Mouse (Mus musculus) ES-CJ7 (cell line): Measurements from ENCODE around the gene Armc2.

Experiments
- DNase-seq: peaks from one replicate; pipeline ENCODE4 v3.0.0; 2011; ENCODE audit warnings: low read depth, low spot score

Gene Armc2

GRCm38 (mm10) chr10:42021536-42021935, 3.3 kb upstream of the Armc2 start:
- no peak for DNase-seq

GRCm38 (mm10) chr10:42014086-42014485, 4.2 kb downstream of the Armc2 start:
- no peak for DNase-seq

GRCm38 (mm10) chr10:42010761-42011435, 7.3 kb downstream of the Armc2 start:
- no peak for DNase-seq

GRCm38 (mm10) chr10:42005259-42005658, 13.0 kb downstream of the Armc2 start:
- no peak for DNase-seq

GRCm38 (mm10) chr10:42004690-42005089, 13.6 kb downstream of the Armc2 start:
- DNase-seq = no peak

GRCm38 (mm10) chr10:42004056-42004455, 14.2 kb downstream of the Armc2 start:
- DNase-seq = no peak

GRCm38 (mm10) chr10:42003576-42003975, 14.7 kb downstream of the Armc2 start:
- DNase-seq = no peak

- no peak for DNase-seq
Measured at GRCm38 (mm10) chr10:42002436-42002835, 15.8 kb downstream of the Armc2 start.

GRCm38 (mm10) chr10:42001260-42001659, 17.0 kb downstream of the Armc2 start:
- no peak for DNase-seq

GRCm38 (mm10) chr10:41997691-41998178, 20.5 kb downstream of the Armc2 start:
- DNase-seq = peak; percentile 97

GRCm38 (mm10) chr10:41996157-41996556, 22.1 kb downstream of the Armc2 start:
- peak; percentile 48 for DNase-seq

GRCm38 (mm10) chr10:41995051-41995450, 23.2 kb downstream of the Armc2 start:
- DNase-seq = no peak

- no peak for DNase-seq
Measured at GRCm38 (mm10) chr10:41994578-41994977, 23.7 kb downstream of the Armc2 start.

GRCm38 (mm10) chr10:41992059-41992440, 26.2 kb downstream of the Armc2 start:
- DNase-seq = no peak

GRCm38 (mm10) chr10:41991364-41992058, 26.7 kb downstream of the Armc2 start:
- DNase-seq = peak; percentile 37

- no peak for DNase-seq
Measured at GRCm38 (mm10) chr10:41990896-41991295, 27.3 kb downstream of the Armc2 start.

GRCm38 (mm10) chr10:41988930-41989329, 29.3 kb downstream of the Armc2 start:
- no peak for DNase-seq

- peak; percentile 81 for DNase-seq
Measured at GRCm38 (mm10) chr10:41986126-41986525, 32.1 kb downstream of the Armc2 start.

- DNase-seq = no peak
Measured at GRCm38 (mm10) chr10:41984221-41984620, 34.0 kb downstream of the Armc2 start.

GRCm38 (mm10) chr10:41982821-41983220, 35.4 kb downstream of the Armc2 start:
- no peak for DNase-seq

- peak; percentile 75 for DNase-seq
Measured at GRCm38 (mm10) chr10:41980772-41981383, 37.4 kb downstream of the Armc2 start.

- no peak for DNase-seq
Measured at GRCm38 (mm10) chr10:41978403-41979234, 39.6 kb downstream of the Armc2 start.
